Mouse (Mus musculus): ENCODE results near the gene Sstr5. TPM values are rescaled to one million over a fixed set of nuclear protein-coding genes. Genes with fewer than 3 reads are reported as not detected.

Sstr5 gene
- polyA plus RNA-seq, 1 experiment from 2014 or later = 0.32 TPM

DNA sequence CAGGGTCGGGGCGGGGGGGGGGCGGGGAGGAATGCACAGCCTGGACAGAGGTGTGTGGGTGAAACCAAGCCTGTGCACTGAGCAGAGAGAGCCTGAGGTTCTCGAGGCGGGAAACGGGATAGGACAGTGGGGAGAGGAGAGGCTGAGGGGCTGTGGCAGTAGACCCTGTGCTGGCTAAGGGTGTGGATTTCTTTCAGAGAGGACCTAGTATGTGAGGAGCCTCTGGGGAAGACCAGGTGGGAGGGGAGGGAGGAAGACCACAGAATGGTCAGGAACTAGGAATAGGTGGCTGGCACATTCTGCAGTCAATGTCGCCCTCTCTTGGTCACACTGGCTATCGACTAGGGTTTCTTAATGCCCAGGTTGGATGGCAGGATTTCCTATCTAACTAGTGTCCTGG is 27.3 kb downstream of the Sstr5 start:
- Histone ChIP-seq H3K27ac (no peak overlapping the region), H3K4me1 (peaks cover 11% of the 10 kb centered on the region; the same call in 1 of the 2 replicates), H3K4me3 (no peak overlapping the region), H3K36me3 (replicated peaks) (no peaks in the 10 kb centered on the region), H3K9ac (no peak overlapping the region), H3K27me3 (replicated peaks) (peaks cover 9% of the 10 kb centered on the region; the same call in 1 of the 2 replicates), H3K9me3 (no peaks in the 10 kb centered on the region), H3K4me2 (no peak overlapping the region)
- 36% methylated on average over 8 of the region's 8 CpGs for WGBS
- ATAC-seq (replicated peaks) = peak; percentile 55

- H3K36me3 ChIP-seq (replicated peaks) = no peaks in the 10 kb centered on the region
- H3K27ac ChIP-seq = no peak overlapping the region
- H3K4me1 ChIP-seq = 0 out of 2 replicates have a peak, but pooled peaks cover 5% of the 10 kb centered on the region
- no peak overlapping the region for H3K4me3 ChIP-seq
- H3K4me2 ChIP-seq = no peak overlapping the region
- peaks cover 9% of the 10 kb centered on the region; the same call in 1 of the 2 replicates for H3K27me3 ChIP-seq (replicated peaks)
- no peak for ATAC-seq (replicated peaks)
- WGBS = 72% methylated on average over 6 of the region's 6 CpGs
- H3K9me3 ChIP-seq = no peaks in the 10 kb centered on the region
- no peak overlapping the region for H3K9ac ChIP-seq
Observed at GRCm38 (mm10) chr17:25468301-25468700, 28.8 kb downstream of the Sstr5 start.

- Histone ChIP-seq H3K9ac (no peak overlapping the region), H3K9me3 (no peaks in the 10 kb centered on the region), H3K36me3 (replicated peaks) (no peaks in the 10 kb centered on the region), H3K27me3 (replicated peaks) (0 out of 2 replicates have a peak, but pooled peaks cover 7% of the 10 kb centered on the region), H3K27ac (no peak overlapping the region), H3K4me1 (peaks cover 6% of the 10 kb centered on the region; the same call in 1 of the 2 replicates), H3K4me2 (no peak overlapping the region), H3K4me3 (no peak overlapping the region)
- 80% methylated on average over 6 of the region's 6 CpGs for WGBS
- no peak for ATAC-seq (replicated peaks)
Observed at GRCm38 (mm10) chr17:25467781-25468180, 29.3 kb downstream of the Sstr5 start.

- H3K9me3 ChIP-seq = no peaks in the 10 kb centered on the region
- H3K4me1 ChIP-seq = peaks cover 7% of the 10 kb centered on the region; the same call in 1 of the 2 replicates
- no peak for ATAC-seq (replicated peaks)
- H3K27ac ChIP-seq = no peak overlapping the region
- no peaks in the 10 kb centered on the region for H3K36me3 ChIP-seq (replicated peaks)
- H3K9ac ChIP-seq = no peak overlapping the region
- H3K27me3 ChIP-seq (replicated peaks) = 0 out of 2 replicates have a peak, but pooled peaks cover 3% of the 10 kb centered on the region
- H3K4me3 ChIP-seq = no peak overlapping the region
- H3K4me2 ChIP-seq = no peak overlapping the region
- WGBS = 92% methylated on average over 2 of the region's 2 CpGs
Observed at GRCm38 (mm10) chr17:25466257-25466656, 30.8 kb downstream of the Sstr5 start.

DNA sequence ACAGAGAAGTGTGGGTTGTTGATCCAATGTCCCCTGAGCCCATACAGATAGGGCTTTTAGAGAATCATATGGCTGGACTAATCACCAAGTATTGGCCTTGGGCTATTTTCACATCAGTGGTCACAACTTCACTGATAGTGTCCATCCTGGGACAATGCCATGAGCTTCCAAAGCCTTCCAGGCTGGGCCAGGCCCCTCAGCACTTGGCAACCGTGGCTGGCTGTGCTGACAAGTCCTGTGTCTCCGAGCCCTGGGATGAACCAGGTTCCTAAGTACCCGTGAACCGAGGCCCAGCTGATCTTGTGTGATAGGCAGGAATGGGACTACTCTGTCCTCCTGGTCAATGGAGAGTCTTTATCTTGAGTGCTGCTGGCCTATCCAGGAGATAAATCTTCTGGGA is 33.0 kb downstream of the Sstr5 start:
- H3K27ac ChIP-seq = no peak overlapping the region
- peaks cover 5% of the 10 kb centered on the region; the same call in 1 of the 2 replicates for H3K4me1 ChIP-seq
- H3K9ac ChIP-seq = no peak overlapping the region
- H3K36me3 ChIP-seq (replicated peaks) = no peaks in the 10 kb centered on the region
- no peak for ATAC-seq (replicated peaks)
- H3K4me3 ChIP-seq = no peak overlapping the region
- 83% methylated on average over 4 of the region's 4 CpGs for WGBS
- no peak overlapping the region for H3K4me2 ChIP-seq
- no peaks in the 10 kb centered on the region for H3K27me3 ChIP-seq (replicated peaks)
- H3K9me3 ChIP-seq = no peaks in the 10 kb centered on the region

DNA sequence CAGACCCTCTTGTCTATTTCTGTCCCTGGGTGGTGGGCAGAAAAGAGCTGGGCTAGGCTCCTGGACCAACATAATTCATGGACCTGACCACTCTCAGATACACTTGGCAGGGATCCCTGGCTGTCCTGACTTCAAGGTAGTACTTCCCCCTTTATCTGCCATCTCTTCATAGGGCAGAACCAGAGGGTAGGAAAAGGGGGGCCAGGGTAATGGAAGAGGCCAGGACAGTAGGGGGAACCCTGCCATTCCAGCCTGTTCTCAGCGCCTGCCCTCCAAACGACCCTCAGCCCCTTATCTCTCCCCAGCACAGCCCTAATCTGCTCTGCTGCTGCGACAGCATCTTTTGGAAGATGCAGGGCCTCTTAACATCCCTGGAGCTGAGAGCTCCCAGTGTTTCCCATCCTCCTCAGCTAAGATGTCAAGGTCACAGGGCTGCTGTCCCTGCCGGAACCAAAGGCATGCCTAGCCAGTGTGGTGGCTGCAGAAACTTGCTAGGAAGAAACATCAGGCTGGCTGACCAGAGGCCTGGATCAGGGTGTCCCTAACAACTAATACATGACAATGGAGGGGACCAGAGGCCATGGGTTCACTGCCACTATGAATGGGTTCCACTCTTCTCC is 33.7 kb downstream of the Sstr5 start:
- Histone ChIP-seq H3K9ac (no peak overlapping the region), H3K36me3 (replicated peaks) (no peaks in the 10 kb centered on the region), H3K27ac (no peak overlapping the region), H3K4me3 (no peak overlapping the region), H3K4me2 (no peak overlapping the region), H3K27me3 (replicated peaks) (0 out of 2 replicates have a peak, but pooled peaks cover 2% of the 10 kb centered on the region), H3K9me3 (no peaks in the 10 kb centered on the region), H3K4me1 (peaks cover 5% of the 10 kb centered on the region; the same call in 1 of the 2 replicates)
- ATAC-seq (replicated peaks) = no peak
- WGBS = 58% methylated on average over 4 of the region's 4 CpGs

DNA sequence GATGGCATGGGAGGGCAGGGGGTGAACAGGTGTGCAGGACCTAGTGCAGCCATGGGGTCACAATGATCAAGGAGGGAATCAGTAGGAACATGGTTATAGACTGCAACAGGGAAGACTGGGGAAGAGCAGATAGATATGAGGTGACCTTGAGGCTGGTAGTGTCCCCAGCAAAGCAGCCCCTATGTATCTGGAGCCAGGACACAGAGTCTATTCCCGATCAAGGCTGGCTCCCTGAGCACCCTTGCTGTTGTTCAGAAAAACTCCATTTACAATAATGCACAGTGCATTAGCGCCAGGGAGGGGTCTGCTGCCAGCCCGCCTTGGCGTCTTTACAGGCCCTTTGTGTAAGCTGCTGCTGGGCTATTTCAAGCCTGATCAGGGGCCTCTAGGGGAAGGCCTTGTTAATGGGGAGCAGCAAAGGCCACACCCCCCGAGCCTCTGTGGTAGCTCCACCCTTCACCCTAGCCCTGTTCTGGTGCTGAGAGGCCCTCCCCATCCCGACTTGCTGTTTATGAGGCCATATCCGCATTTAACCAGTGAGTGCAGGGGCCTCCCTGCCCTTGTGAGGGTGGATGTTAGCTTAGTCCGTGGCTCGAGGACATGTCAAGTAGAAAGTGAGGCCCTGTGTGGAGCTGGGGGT is 34.7 kb downstream of the Sstr5 start:
- Histone ChIP-seq H3K4me3 (no peak overlapping the region), H3K27me3 (replicated peaks) (0 out of 2 replicates have a peak, but pooled peaks cover 2% of the 10 kb centered on the region), H3K36me3 (replicated peaks) (no peaks in the 10 kb centered on the region), H3K4me1 (peaks cover 5% of the 10 kb centered on the region; the same call in 1 of the 2 replicates), H3K4me2 (no peak overlapping the region), H3K27ac (no peak overlapping the region), H3K9ac (no peak overlapping the region), H3K9me3 (no peaks in the 10 kb centered on the region)
- ATAC-seq (replicated peaks) = no peak
- 23% methylated on average over 9 of the region's 9 CpGs for WGBS

- H3K9ac ChIP-seq = no peak overlapping the region
- no peak overlapping the region for H3K4me3 ChIP-seq
- peaks cover 12% of the 10 kb centered on the region for H3K4me1 ChIP-seq
- 0 out of 2 replicates have a peak, but pooled peaks cover 2% of the 10 kb centered on the region for H3K27me3 ChIP-seq (replicated peaks)
- peak overlapping the region; percentile 56 for H3K27ac ChIP-seq
- H3K36me3 ChIP-seq (replicated peaks) = no peaks in the 10 kb centered on the region
- H3K4me2 ChIP-seq = no peak overlapping the region
- WGBS = 29% methylated on average over 8 of the region's 8 CpGs
- no peaks in the 10 kb centered on the region for H3K9me3 ChIP-seq
- peak; percentile 69; the same call in 1 of the 2 replicates for ATAC-seq (replicated peaks)
Observed at GRCm38 (mm10) chr17:25456540-25456939, 40.5 kb downstream of the Sstr5 start.

DNA sequence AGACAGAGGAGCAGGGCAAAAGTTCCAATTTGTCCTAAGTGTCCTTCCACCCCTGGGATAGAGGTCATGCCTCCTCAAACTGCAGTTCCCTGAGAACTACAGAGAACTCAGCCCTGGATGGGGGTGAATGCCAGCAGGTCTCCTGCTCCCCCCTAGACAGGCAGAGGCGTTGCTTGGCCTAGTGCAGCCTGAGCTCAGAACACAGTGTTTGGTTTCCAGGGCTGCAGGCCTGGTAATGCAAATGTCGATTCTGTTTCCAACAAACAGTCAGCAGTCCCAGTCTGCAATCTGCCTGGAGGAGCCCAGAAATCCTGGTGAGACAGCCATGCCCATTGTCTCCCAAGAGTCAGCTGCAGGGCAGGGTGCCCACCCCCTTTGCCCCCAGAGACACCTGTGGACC is 42.8 kb downstream of the Sstr5 start, which contains the start of gene Tekt4:
Gene Tekt4 (plus strand): TSS at position 344 of the 400 bp plus-strand sequence.
- 44% methylated on average over 2 of the region's 2 CpGs for WGBS
- no peak within 1 kb of the TSS for H3K9ac ChIP-seq
- no peak within 1 kb of the TSS for H3K4me3 ChIP-seq
- 0 out of 2 replicates have a peak, but pooled peaks cover 2% of the 10 kb centered on the region for H3K27me3 ChIP-seq (replicated peaks)
- ATAC-seq (replicated peaks) = no peak
- H3K9me3 ChIP-seq = no peaks in the 10 kb centered on the region
- H3K4me2 ChIP-seq = no peak within 1 kb of the TSS
- H3K36me3 ChIP-seq (replicated peaks) = no peaks in the 10 kb centered on the region
- no peak within 1 kb of the TSS for H3K27ac ChIP-seq
- peaks cover 12% of the 10 kb centered on the region for H3K4me1 ChIP-seq

GRCm38 (mm10) chr17:25452246-25452965 is 44.7 kb downstream of the Sstr5 start:
- H3K4me1 ChIP-seq = peaks cover 12% of the 10 kb centered on the region
- no peak for ATAC-seq (replicated peaks)
- H3K4me3 ChIP-seq = no peak overlapping the region
- no peak overlapping the region for H3K4me2 ChIP-seq
- no peak overlapping the region for H3K9ac ChIP-seq
- 81% methylated on average over 5 of the region's 5 CpGs for WGBS
- no peaks in the 10 kb centered on the region for H3K9me3 ChIP-seq
- no peaks in the 10 kb centered on the region for H3K36me3 ChIP-seq (replicated peaks)
- H3K27ac ChIP-seq = no peak overlapping the region
- no peaks in the 10 kb centered on the region for H3K27me3 ChIP-seq (replicated peaks)

GRCm38 (mm10) chr17:25450329-25450728 is 46.8 kb downstream of the Sstr5 start:
- no peak for ATAC-seq (replicated peaks)
- WGBS = 61% methylated on average over 4 of the region's 4 CpGs
- H3K9me3 ChIP-seq = no peaks in the 10 kb centered on the region
- no peaks in the 10 kb centered on the region for H3K27me3 ChIP-seq (replicated peaks)
- H3K9ac ChIP-seq = no peak overlapping the region
- H3K4me1 ChIP-seq = 0 out of 2 replicates have a peak, but pooled peaks cover under 1% of the 10 kb centered on the region
- no peak overlapping the region for H3K4me2 ChIP-seq
- no peaks in the 10 kb centered on the region for H3K36me3 ChIP-seq (replicated peaks)
- H3K4me3 ChIP-seq = no peak overlapping the region
- no peak overlapping the region for H3K27ac ChIP-seq

- WGBS = 85% methylated on average over 12 of the region's 12 CpGs
- Histone ChIP-seq H3K9me3 (no peaks in the 10 kb centered on the region), H3K4me1 (peaks cover 5% of the 10 kb centered on the region; the same call in 1 of the 2 replicates), H3K27ac (no peak overlapping the region), H3K27me3 (replicated peaks) (no peaks in the 10 kb centered on the region), H3K4me2 (no peak overlapping the region), H3K9ac (no peak overlapping the region), H3K4me3 (no peak overlapping the region), H3K36me3 (replicated peaks) (no peaks in the 10 kb centered on the region)
- no peak for ATAC-seq (replicated peaks)
Observed at GRCm38 (mm10) chr17:25447865-25448264, 49.2 kb downstream of the Sstr5 start.
